Mouse (Mus musculus) small intestine, adult 2 months (tissue): Measurements from ENCODE around the gene Cyfip2.

Source experiments
- CTCF ChIP-seq: fragments of 200-500 bp; IDR thresholded peaks from 2 replicates; pipeline ENCODE4 v1.5.1; 2012; ENCODE audit warnings: low read depth, mild to moderate bottlenecking, control low read depth, inconsistent platforms, low read length, moderate library complexity, mixed read lengths; ENCODE audit not compliant: insufficient replicate concordance, insufficient read length; ENCODE audit errors: extremely low read depth
- POLR2A ChIP-seq: fragments of 200-500 bp; IDR thresholded peaks from 2 replicates; pipeline ENCODE4 v1.6.1; 2012; ENCODE audit warnings: low read depth, mild to moderate bottlenecking, control low read depth, inconsistent platforms, low read length, moderate library complexity

GRCm38 (mm10) chr11:46184946-46185345 lies 127.7 kb downstream of the Cyfip2 start:
- TF ChIP-seq CTCF (no peak), POLR2A (no peak)
